Mouse (Mus musculus): ENCODE measurements around the gene Hist1h2bb. TPM values are rescaled to one million over a fixed set of nuclear protein-coding genes. Genes with fewer than 3 reads are reported as not detected.
"Not testable (repeated sequence)": the region's sequence is repeated elsewhere in the genome, so short reads cannot be mapped to it uniquely, and the experiment has no call there.

Hist1h2bb gene
- total RNA-seq (2012; rRNA removed), result 2,278 and 3,150 TPM in 2 replicates
- polyA plus RNA-seq (2012; ENCODE audit: insufficient read depth in 1 of 2, insufficient read length in 2 of 2, low read depth in 1 of 2, low replicate concordance in 2 of 2, missing spikeins in 1 of 2), result 1 to 10 TPM in 1 of 2 experiments, not detected in 1; 3.2 TPM

DNA sequence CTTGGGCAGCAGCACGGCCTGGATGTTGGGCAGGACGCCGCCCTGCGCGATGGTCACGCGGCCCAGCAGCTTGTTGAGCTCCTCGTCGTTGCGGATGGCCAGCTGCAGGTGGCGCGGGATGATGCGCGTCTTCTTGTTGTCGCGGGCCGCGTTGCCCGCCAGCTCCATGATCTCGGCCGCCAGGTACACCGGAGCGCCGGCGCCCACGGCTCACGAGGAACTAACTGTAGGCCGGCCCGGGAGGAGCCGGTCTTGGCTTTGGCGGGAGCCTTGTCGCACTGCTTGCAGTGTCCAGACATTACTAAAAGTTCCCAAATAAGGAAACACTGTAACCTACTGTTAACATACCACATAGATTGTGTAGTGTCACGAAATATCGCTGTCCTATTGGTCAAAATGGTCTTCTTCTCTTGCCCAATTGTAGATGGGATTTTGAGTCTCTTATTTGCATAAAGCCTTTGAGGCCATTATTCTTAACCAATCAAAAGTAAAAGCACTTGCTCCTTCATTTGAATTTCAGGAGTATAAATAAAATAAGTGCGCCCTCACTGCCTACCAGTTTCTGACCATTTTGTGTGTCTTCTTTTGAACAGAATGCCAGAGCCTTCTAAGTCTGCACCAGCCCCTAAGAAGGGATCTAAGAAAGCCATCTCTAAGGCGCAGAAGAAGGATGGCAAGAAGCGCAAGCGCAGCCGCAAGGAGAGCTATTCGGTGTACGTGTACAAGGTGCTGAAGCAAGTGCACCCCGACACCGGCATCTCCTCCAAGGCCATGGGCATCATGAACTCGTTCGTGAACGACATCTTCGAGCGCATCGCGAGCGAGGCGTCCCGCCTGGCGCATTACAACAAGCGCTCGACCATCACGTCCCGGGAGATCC, at the start of gene Hist1h2bb:
Hist1h2bb (plus strand) TSS at position 534 of the 880 bp plus-strand sequence.
- Histone ChIP-seq H3K27ac (ENCODE audit: control insufficient read depth, low read depth, low read length) (peak within 1 kb of the TSS; percentile 99), H3K36me3 (ENCODE audit: control insufficient read depth in 1 of 2, insufficient read depth in 2 of 2, low read length in 2 of 2) (peaks cover 0 to 46% of the 10 kb centered on the region in 2 experiments; a peak in 2 of 4 replicates), H3K4me3 (ENCODE audit: control insufficient read depth in 1 of 2, insufficient read depth in 1 of 2, low read depth in 2 of 2, low read length in 2 of 2) (peak within 1 kb of the TSS; percentile 23 to 60; a peak in 3 of 4 replicates), H3K9ac (ENCODE audit: control insufficient read depth, low read depth, low read length, poor library complexity, severe bottlenecking) (peak within 1 kb of the TSS; percentile 96), H3K4me1 (ENCODE audit: control insufficient read depth in 1 of 2, insufficient read depth in 2 of 2, low read length in 2 of 2) (peaks cover 0 to 19% of the 10 kb centered on the region in 2 experiments; a peak in 2 of 4 replicates)
- not testable (repeated sequence) for H3K9me3 ChIP-seq (replicated peaks; ENCODE audit: insufficient read depth, low read length); H3K79me2 ChIP-seq (ENCODE audit: control insufficient read depth, insufficient read depth, low read length, poor library complexity); H3K27me3 ChIP-seq (ENCODE audit: control insufficient read depth in 1 of 2, insufficient read depth in 2 of 2, low read length in 2 of 2)
- peak in 1 of 2 experiments; percentile 98; a peak in 3 of 4 replicates for TF ChIP-seq POLR2A (IDR thresholded peaks at IDR 0.05; ENCODE audit: control insufficient read depth in 1 of 2, insufficient read depth in 1 of 2, low read depth in 1 of 2, low read length in 2 of 2, poor library complexity in 1 of 2)
- TF ChIP-seq UBTF (IDR thresholded peaks at IDR 0.05; ENCODE audit: borderline replicate concordance, insufficient read depth, low read depth, low read length), result peak; percentile 86; the same call in 1 of the 2 replicates
- TF ChIP-seq TBP (IDR thresholded peaks at IDR 0.05; ENCODE audit: low read depth, low read length), result peak; percentile 99
- TF ChIP-seq POLR2AphosphoS5 (IDR thresholded peaks at IDR 0.05; ENCODE audit: borderline replicate concordance, low read depth, low read length), result peak; percentile 98; the same call in 1 of the 2 replicates
- peak; percentile 96 for DNase-seq (ENCODE audit: low read depth, low spot score)

DNA sequence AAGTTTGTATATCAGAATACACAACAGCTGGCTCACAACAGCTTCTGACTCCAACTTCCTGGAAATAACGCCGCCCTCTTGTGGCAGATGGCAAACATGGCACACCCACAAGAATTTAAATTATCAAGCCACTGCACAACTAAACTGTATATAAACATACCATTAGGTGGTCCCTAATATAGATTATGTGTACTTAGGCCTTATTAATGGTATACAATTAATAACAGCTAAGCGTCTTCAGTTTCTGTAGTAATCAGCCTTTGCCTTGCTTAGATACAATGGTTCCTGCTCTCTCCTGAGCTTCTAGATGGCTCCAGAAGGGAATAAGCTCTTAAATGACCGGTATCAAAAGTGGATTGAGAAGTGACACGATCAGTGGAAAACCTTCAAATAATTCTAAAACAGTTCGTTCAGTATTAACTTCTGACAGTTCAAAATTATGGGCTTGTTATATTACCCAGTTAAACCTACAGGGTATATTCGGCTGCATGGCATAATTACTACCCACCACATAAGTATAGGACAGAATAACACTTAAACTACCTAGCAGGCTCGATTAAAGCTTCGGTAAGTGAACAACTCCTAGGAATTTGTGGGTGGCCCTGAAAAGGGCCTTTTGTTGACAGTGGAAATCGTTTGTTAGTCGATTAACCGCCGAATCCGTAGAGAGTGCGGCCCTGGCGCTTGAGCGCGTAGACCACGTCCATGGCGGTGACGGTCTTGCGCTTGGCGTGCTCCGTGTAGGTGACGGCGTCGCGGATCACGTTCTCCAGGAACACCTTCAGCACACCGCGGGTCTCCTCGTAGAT, 48.8 kb upstream of the Hist1h2bb start:
- peaks cover 0 to 43% of the 10 kb centered on the region in 2 experiments; a peak in 2 of 4 replicates for H3K36me3 ChIP-seq (ENCODE audit: control insufficient read depth in 1 of 2, insufficient read depth in 2 of 2, low read length in 2 of 2)
- peak overlapping the region; percentile 65 for H3K9ac ChIP-seq (ENCODE audit: control insufficient read depth, low read depth, low read length, poor library complexity, severe bottlenecking)
- H3K27ac ChIP-seq (ENCODE audit: control insufficient read depth, low read depth, low read length), result peak overlapping the region; percentile 95
- H3K4me3 ChIP-seq (ENCODE audit: control insufficient read depth in 1 of 2, insufficient read depth in 1 of 2, low read depth in 2 of 2, low read length in 2 of 2), result peak overlapping the region; percentile 0 to 36; a peak in 3 of 4 replicates
- no peaks in the 10 kb centered on the region; the same call in 1 of the 2 replicates for H3K79me2 ChIP-seq (ENCODE audit: control insufficient read depth, insufficient read depth, low read length, poor library complexity)
- H3K4me1 ChIP-seq (ENCODE audit: control insufficient read depth in 1 of 2, insufficient read depth in 2 of 2, low read length in 2 of 2), result peaks cover 0 to 28% of the 10 kb centered on the region in 2 experiments; a peak in 2 of 4 replicates
- peak; percentile 96 for DNase-seq (ENCODE audit: low read depth, low spot score)
- TF ChIP-seq GABPA (IDR thresholded peaks at IDR 0.05; ENCODE audit: low read depth, low read length) (no peak), CTCF (IDR thresholded peaks at IDR 0.05 in 2 of 3, conservative IDR thresholded peaks at IDR 0.05 in 1 of 3; ENCODE audit: control insufficient read depth in 1 of 3, insufficient read depth in 1 of 3, low read depth in 2 of 3, low read length in 3 of 3, poor library complexity in 1 of 3, severe bottlenecking in 1 of 3) (peak in 2 of 3 experiments; percentile 66 to 86; a peak in 4 of 6 replicates), ZNF384 (IDR thresholded peaks at IDR 0.05; ENCODE audit: low read depth, low read length) (no peak), EP300 (IDR thresholded peaks at IDR 0.05; ENCODE audit: low read depth in 1 of 2, low read length in 2 of 2) (no peak), CHD1 (IDR thresholded peaks at IDR 0.05; ENCODE audit: low read depth, low read length) (no peak), JUND (IDR thresholded peaks at IDR 0.05; ENCODE audit: low read depth, low read length) (no peak), SIN3A (IDR thresholded peaks at IDR 0.05; ENCODE audit: low read length) (no peak), POLR2A (IDR thresholded peaks at IDR 0.05; ENCODE audit: control insufficient read depth in 1 of 2, insufficient read depth in 1 of 2, low read depth in 1 of 2, low read length in 2 of 2, poor library complexity in 1 of 2) (peak in 1 of 2 experiments; percentile 99; a peak in 1 of 4 replicates), UBTF (IDR thresholded peaks at IDR 0.05; ENCODE audit: borderline replicate concordance, insufficient read depth, low read depth, low read length) (peak; percentile 97), TBP (IDR thresholded peaks at IDR 0.05; ENCODE audit: low read depth, low read length) (peak; percentile 21; the same call in 1 of the 2 replicates)
- no peaks in the 10 kb centered on the region for H3K27me3 ChIP-seq (ENCODE audit: control insufficient read depth in 1 of 2, insufficient read depth in 2 of 2, low read length in 2 of 2)
- no peaks in the 10 kb centered on the region for H3K9me3 ChIP-seq (replicated peaks; ENCODE audit: insufficient read depth, low read length)

Measured in MEL (cell line).